In the genomic region with DNA sequence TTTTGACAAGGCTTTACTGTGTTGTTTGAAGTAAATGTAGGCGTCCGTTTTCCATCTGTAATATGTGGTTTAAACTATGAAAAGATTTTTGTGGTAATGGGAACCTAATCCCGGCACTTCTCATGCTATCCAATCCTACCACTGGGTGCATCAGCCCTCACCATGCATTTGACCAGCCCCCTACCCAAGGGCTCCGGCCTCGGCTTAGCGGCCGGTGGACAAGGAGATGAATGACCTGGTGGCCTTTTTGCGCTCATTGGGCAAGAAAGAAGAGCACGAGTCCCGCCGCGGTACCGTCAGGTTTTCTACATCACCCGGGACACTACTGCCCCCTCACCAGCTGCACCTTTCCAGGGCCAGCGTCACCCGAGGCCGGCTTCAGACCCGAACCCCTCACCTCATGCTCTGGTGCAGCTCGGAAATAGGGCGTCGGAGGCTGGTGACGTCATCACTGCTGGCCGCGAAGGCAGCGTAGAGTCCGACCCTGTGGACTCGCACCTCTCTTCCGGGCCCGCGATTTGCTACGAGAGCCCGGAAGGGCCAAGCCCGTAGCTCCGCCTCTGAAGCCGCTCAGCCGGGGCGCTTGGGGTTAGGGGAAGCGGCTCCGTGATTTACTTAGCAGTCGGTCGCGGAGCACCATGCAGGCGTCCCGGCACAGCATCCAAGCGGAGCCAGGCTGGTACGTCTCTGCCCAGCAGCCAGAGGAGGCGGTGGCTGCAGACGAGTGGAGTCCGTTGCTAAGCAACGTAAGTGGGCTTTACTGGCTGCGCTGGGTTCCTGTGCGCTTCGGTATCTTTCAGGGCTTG, we compare ENCODE assay signal across 8 mouse cellular contexts. TPM values are rescaled to one million over a fixed set of nuclear protein-coding genes. Genes with fewer than 3 reads are reported as not detected.
A peak's percentile ranks its signal among the peaks of the same experiment; 100 is the strongest.
DNase-seq lines count a peak whose midpoint lies in the region; ATAC-seq and TF ChIP-seq lines count a peak whose summit lies in the region.

A gene (minus strand): TSS at position 424 of the 806 bp plus-strand sequence.
A gene (plus strand): TSS at position 493 of the 806 bp plus-strand sequence.

- TF ChIP-seq CTCF in MEL (IDR thresholded peaks at IDR 0.05 in 2 of 3, conservative IDR thresholded peaks at IDR 0.05 in 1 of 3; ENCODE audit: control insufficient read depth in 1 of 3, insufficient read depth in 1 of 3, low read depth in 2 of 3, low read length in 3 of 3, poor library complexity in 1 of 3, severe bottlenecking in 1 of 3): no peak
- TF ChIP-seq CTCF in cerebellum, adult 2 months (IDR thresholded peaks at IDR 0.05; ENCODE audit: borderline replicate concordance, insufficient read depth, low read depth, low read length): no peak
- TF ChIP-seq CTCF in lung, postnatal 0 days (IDR thresholded peaks at IDR 0.05): peak; percentile 20

- peaks cover 18 to 33% of the 10 kb centered on the region in 2 experiments for H3K36me3 ChIP-seq in MEL (ENCODE audit: control insufficient read depth in 1 of 2, insufficient read depth in 2 of 2, low read length in 2 of 2)
- peaks cover 37% of the 10 kb centered on the region for H3K36me3 ChIP-seq in hindbrain, embryonic 10.5 days
- 0 out of 2 replicates have a peak, but pooled peaks cover under 1% of the 10 kb centered on the region for H3K36me3 ChIP-seq in lung, postnatal 0 days (ENCODE audit: insufficient read depth, low read length)

- peak; percentile 95 for DNase-seq in MEL (ENCODE audit: low read depth, low spot score)
- DNase-seq in cerebellum, adult 2 months: peak; percentile 93
- DNase-seq in forelimb bud, embryonic 11.5 days (ENCODE audit: low read depth, low spot score): peak; percentile 96
- peak; percentile 96 for DNase-seq in hindbrain, embryonic 10.5 days (ENCODE audit: low spot score)
- peak; percentile 94 for DNase-seq in layer of hippocampus, adult 9-11 months
- DNase-seq in lung, postnatal 0 days (ENCODE audit: low spot score): peak; percentile 97
- DNase-seq in ovary, postnatal 14 days (ENCODE audit: low spot score): peak; percentile 87
- DNase-seq in thymus, postnatal 14 days: peak; percentile 90

- WGBS in cerebellum, adult 2 months: under 1% methylated on average over 53 of the region's 53 CpGs
- WGBS in hindbrain, embryonic 10.5 days: under 1% methylated on average over 53 of the region's 53 CpGs
- WGBS in lung, postnatal 0 days: 2% methylated on average over 53 of the region's 53 CpGs

- peak within 1 kb of the TSS; percentile 88 for H3K9ac ChIP-seq in MEL (ENCODE audit: control insufficient read depth, low read depth, low read length, poor library complexity, severe bottlenecking)
- peak within 1 kb of the TSS; percentile 64 for H3K9ac ChIP-seq in lung, postnatal 0 days (replicated peaks; ENCODE audit: low read depth)

- no peaks in the 10 kb centered on the region for H3K27me3 ChIP-seq in MEL (ENCODE audit: control insufficient read depth in 1 of 2, insufficient read depth in 2 of 2, low read length in 2 of 2)
- H3K27me3 ChIP-seq in cerebellum, adult 2 months (ENCODE audit: control insufficient read depth, insufficient read depth, low read length): no peaks in the 10 kb centered on the region
- H3K27me3 ChIP-seq in hindbrain, embryonic 10.5 days (ENCODE audit: insufficient read depth, poor library complexity, severe bottlenecking): no peaks in the 10 kb centered on the region
- H3K27me3 ChIP-seq in lung, postnatal 0 days (replicated peaks; ENCODE audit: insufficient read depth, low read length): no peaks in the 10 kb centered on the region

- peak in 1 of 2 experiments; percentile 78; a peak in 2 of 4 replicates for TF ChIP-seq POLR2A in MEL (IDR thresholded peaks at IDR 0.05; ENCODE audit: control insufficient read depth in 1 of 2, insufficient read depth in 1 of 2, low read depth in 1 of 2, low read length in 2 of 2, poor library complexity in 1 of 2)
- TF ChIP-seq POLR2A in cerebellum, adult 2 months (IDR thresholded peaks at IDR 0.05; ENCODE audit: borderline replicate concordance, insufficient read depth, low read length): peak; percentile 56; the same call in 1 of the 2 replicates

- H3K27ac ChIP-seq in MEL (ENCODE audit: control insufficient read depth, low read depth, low read length): peak within 1 kb of the TSS; percentile 13
- H3K27ac ChIP-seq in cerebellum, adult 2 months (ENCODE audit: insufficient read depth, low read length): peak within 1 kb of the TSS; percentile 23; the same call in 1 of the 2 replicates
- H3K27ac ChIP-seq in hindbrain, embryonic 10.5 days: peak within 1 kb of the TSS; percentile 93
- H3K27ac ChIP-seq in lung, postnatal 0 days (ENCODE audit: low read length): peak within 1 kb of the TSS; percentile 83

- TF ChIP-seq RAD21 in MEL (IDR thresholded peaks at IDR 0.05; ENCODE audit: low read depth, low read length): no peak

- H3K4me2 ChIP-seq in lung, postnatal 0 days (replicated peaks; ENCODE audit: low read depth, low read length): peak within 1 kb of the TSS; percentile 90

- no peaks in the 10 kb centered on the region for H3K9me3 ChIP-seq in MEL (replicated peaks; ENCODE audit: insufficient read depth, low read length)
- H3K9me3 ChIP-seq in hindbrain, embryonic 10.5 days: no peaks in the 10 kb centered on the region
- H3K9me3 ChIP-seq in lung, postnatal 0 days (ENCODE audit: low read length): no peaks in the 10 kb centered on the region

- peak within 1 kb of the TSS; percentile 87 to 93 for H3K4me3 ChIP-seq in MEL (ENCODE audit: control insufficient read depth in 1 of 2, insufficient read depth in 1 of 2, low read depth in 2 of 2, low read length in 2 of 2)
- H3K4me3 ChIP-seq in cerebellum, adult 2 months (replicated peaks; ENCODE audit: insufficient read depth, low read depth, low read length): peak within 1 kb of the TSS; percentile 82
- H3K4me3 ChIP-seq in hindbrain, embryonic 10.5 days: peak within 1 kb of the TSS; percentile 79
- H3K4me3 ChIP-seq in lung, postnatal 0 days (ENCODE audit: low read depth, low read length): peak within 1 kb of the TSS; percentile 59

- H3K79me2 ChIP-seq in MEL (ENCODE audit: control insufficient read depth, insufficient read depth, low read length, poor library complexity): peaks cover 13% of the 10 kb centered on the region

- ATAC-seq in lung, postnatal 0 days: peak; percentile 95

- H3K4me1 ChIP-seq in MEL (ENCODE audit: control insufficient read depth in 1 of 2, insufficient read depth in 2 of 2, low read length in 2 of 2): peaks cover 0 to 31% of the 10 kb centered on the region in 2 experiments; a peak in 3 of 4 replicates
- 0 out of 2 replicates have a peak, but pooled peaks cover 4% of the 10 kb centered on the region for H3K4me1 ChIP-seq in cerebellum, adult 2 months (ENCODE audit: control insufficient read depth, insufficient read depth, low read length)
- H3K4me1 ChIP-seq in hindbrain, embryonic 10.5 days (replicated peaks): peaks cover 23% of the 10 kb centered on the region
- H3K4me1 ChIP-seq in lung, postnatal 0 days (ENCODE audit: insufficient read depth, low read depth, low read length): peaks cover 6% of the 10 kb centered on the region; the same call in 1 of the 2 replicates

- peak in 1 of 2 experiments; percentile 47; a peak in 1 of 4 replicates for TF ChIP-seq EP300 in MEL (IDR thresholded peaks at IDR 0.05; ENCODE audit: low read depth in 1 of 2, low read length in 2 of 2)
- peak; percentile 5; the same call in 1 of the 2 replicates for TF ChIP-seq EP300 in lung, postnatal 0 days (IDR thresholded peaks at IDR 0.05)

TF ChIP-seq in MEL, 35 proteins besides CTCF, POLR2A, EP300 and RAD21 (continues in another document):
- TF ChIP-seq TAL1 (IDR thresholded peaks at IDR 0.05; ENCODE audit: low read length) (no peak), MAFK (IDR thresholded peaks at IDR 0.05; ENCODE audit: borderline replicate concordance, low read depth, low read length) (no peak), SMC3 (IDR thresholded peaks at IDR 0.05; ENCODE audit: low read depth, low read length) (no peak), ZC3H11A (IDR thresholded peaks at IDR 0.05; ENCODE audit: low read depth, low read length) (peak; percentile 30; the same call in 1 of the 2 replicates), JUND (IDR thresholded peaks at IDR 0.05; ENCODE audit: low read depth, low read length) (no peak), UBTF (IDR thresholded peaks at IDR 0.05; ENCODE audit: borderline replicate concordance, insufficient read depth, low read depth, low read length) (no peak), E2F4 (IDR thresholded peaks at IDR 0.05; ENCODE audit: borderline replicate concordance, low read depth, low read length) (0 out of 2 replicates have a peak, but pooled peaks have one; percentile 58), GATA1 (IDR thresholded peaks at IDR 0.05; ENCODE audit: low read depth, low read length) (no peak), ZMIZ1 (IDR thresholded peaks at IDR 0.05; ENCODE audit: low read depth, low read length) (peak; percentile 59; the same call in 1 of the 2 replicates), KAT2A (conservative IDR thresholded peaks at IDR 0.05; ENCODE audit: low read depth, low read length) (no peak; the same call in 1 of the 2 replicates), TCF12 (IDR thresholded peaks at IDR 0.05; ENCODE audit: low read depth, low read length) (peak; percentile 66), RCOR1 (IDR thresholded peaks at IDR 0.05; ENCODE audit: low read depth, low read length) (peak; percentile 49; the same call in 1 of the 2 replicates), TBP (IDR thresholded peaks at IDR 0.05; ENCODE audit: low read depth, low read length) (0 out of 2 replicates have a peak, but pooled peaks have one; percentile 24), MAX (IDR thresholded peaks at IDR 0.05; ENCODE audit: low read length) (peak; percentile 90), ZNF384 (IDR thresholded peaks at IDR 0.05; ENCODE audit: low read depth, low read length) (no peak), MEF2A (IDR thresholded peaks at IDR 0.05; ENCODE audit: extremely low read depth, insufficient replicate concordance, low read depth, low read length, poor library complexity, severe bottlenecking) (no peak)

RNA-seq across cellular contexts. Expression of the first gene that starts in this region (rescaled TPM):
- total RNA-seq in MEL (2012; rRNA removed): 20.8 and 28.1 TPM in 2 replicates
- polyA plus RNA-seq in MEL (2012; ENCODE audit: insufficient read depth in 1 of 2, insufficient read length in 2 of 2, low read depth in 1 of 2, low replicate concordance in 2 of 2, missing spikeins in 1 of 2): 10 to 100 TPM in 1 of 2 experiments, not detected in 1; 24.0 TPM
- polyA plus RNA-seq in cerebellum, adult 2 months (2012; rRNA removed): 13.9 and 15.7 TPM in 2 replicates
- polyA plus RNA-seq in hindbrain, embryonic 10.5 days (2016; fragmentation: Nextera tagmentation; extraction: Ambion mirVana): 18.3 and 20.3 TPM in 2 replicates
- 7.7 and 9.0 TPM in 2 replicates for polyA plus RNA-seq in lung, postnatal 0 days (2015; fragmentation: Nextera tagmentation; extraction: Ambion mirVana)

RNA-seq across cellular contexts. Expression of the second gene that starts in this region (rescaled TPM):
- 2.8 and 3.1 TPM in 2 replicates for total RNA-seq in MEL (2012; rRNA removed)
- 1 to 10 TPM in 1 of 2 experiments, not detected in 1; 6.1 TPM for polyA plus RNA-seq in MEL (2012; ENCODE audit: insufficient read depth in 1 of 2, insufficient read length in 2 of 2, low read depth in 1 of 2, low replicate concordance in 2 of 2, missing spikeins in 1 of 2)
- 23.6 and 25.9 TPM in 2 replicates for polyA plus RNA-seq in cerebellum, adult 2 months (2012; rRNA removed)
- 7.0 and 10.1 TPM in 2 replicates for polyA plus RNA-seq in hindbrain, embryonic 10.5 days (2016; fragmentation: Nextera tagmentation; extraction: Ambion mirVana)
- 4.2 and 8.2 TPM in 2 replicates for polyA plus RNA-seq in lung, postnatal 0 days (2015; fragmentation: Nextera tagmentation; extraction: Ambion mirVana)

Comparison
In these comparisons a context has a peak if more than half of its experiments do, and no peak if none do; other contexts are left out.
1. Peak in every context shown above with its lines: DNase-seq, ATAC-seq, H3K4me3 ChIP-seq and H3K27ac ChIP-seq.
2. H3K27ac ChIP-seq: peak in every context shown above with its lines; median percentile 93 in hindbrain, embryonic 10.5 days; 83 in lung, postnatal 0 days; 23 in cerebellum, adult 2 months; 13 in MEL.